Mouse (Mus musculus): ENCODE results near the gene Tmem248.
"Not testable (repeated sequence)": the region's sequence is repeated elsewhere in the genome, so short reads cannot be mapped to it uniquely, and the experiment has no call there.

DNA sequence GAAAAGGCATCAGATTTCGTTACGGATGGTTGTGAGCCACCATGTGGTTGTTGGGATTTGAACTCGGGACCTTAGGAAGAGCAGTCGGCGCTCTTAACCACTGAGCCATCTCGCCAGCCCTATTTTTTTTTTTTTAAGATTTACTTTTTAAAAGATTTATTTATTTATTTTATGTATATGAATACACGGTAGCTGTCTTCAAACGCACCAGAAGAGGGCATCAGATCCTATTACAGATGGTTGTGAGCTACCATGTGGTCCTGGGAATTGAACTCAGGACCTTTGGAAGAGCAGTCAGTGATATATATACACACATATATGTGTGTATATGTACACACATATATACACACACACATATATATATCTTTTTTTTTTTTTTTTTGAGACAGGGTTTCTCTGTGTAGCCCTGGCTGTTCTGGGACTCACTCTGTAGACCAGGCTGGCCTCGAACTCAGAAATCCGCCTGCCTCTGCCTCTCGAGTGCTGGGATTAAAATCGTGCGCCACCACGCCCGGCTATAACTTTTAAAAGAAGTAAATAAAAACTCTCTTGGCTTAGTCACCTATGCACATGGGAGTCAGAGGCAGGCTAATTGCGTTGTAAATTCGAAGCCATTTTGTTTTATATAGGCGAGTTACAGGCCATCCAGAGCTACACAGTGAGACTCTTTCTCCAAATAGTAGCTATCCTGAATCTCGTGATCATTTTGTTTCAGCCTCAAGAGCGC lies 39.1 kb downstream of the Tmem248 start:
- not testable (repeated sequence) for TF ChIP-seq CTCF (IDR thresholded peaks at IDR 0.05; ENCODE audit: control insufficient read depth, insufficient read depth, insufficient read length); USF1 (IDR thresholded peaks at IDR 0.05; ENCODE audit: low read depth)
